Mouse (Mus musculus) embryonic facial prominence, embryonic 12.5 days (tissue): Measurements from ENCODE around the gene Ttc9b. TPM values are rescaled to one million over a fixed set of nuclear protein-coding genes. Genes with fewer than 3 reads are reported as not detected.

Source experiments
- ATAC-seq: fragments of 200-750 bp; cut with Nextera tagmentation; 2 replicates; pipeline ENCODE4 v1.8.0; 2017; ENCODE audit not compliant: insufficient number of reproducible peaks, insufficient read depth, low FRiP score, low TSS enrichment
- H3K27ac ChIP-seq: fragments of 300-500 bp; sonication (generic); 2 replicates; pipeline ENCODE4 v1.5.1; 2016; ENCODE audit warnings: mild to moderate bottlenecking
- H3K27me3 ChIP-seq: fragments of 300-500 bp; sonication (generic); 2 replicates; pipeline ENCODE4 v1.6.1; 2016; ENCODE audit warnings: mild to moderate bottlenecking, moderate library complexity
- H3K36me3 ChIP-seq: fragments of 300-500 bp; sonication (generic); 2 replicates; pipeline ENCODE4 v1.6.1; 2016; ENCODE audit warnings: mild to moderate bottlenecking
- H3K4me1 ChIP-seq: fragments of 300-500 bp; sonication (generic); 2 replicates; pipeline ENCODE4 v1.6.1; 2016
- H3K4me2 ChIP-seq: fragments of 300-500 bp; sonication (generic); replicated peaks from 2 replicates; pipeline ENCODE4 v1.6.1; 2016; ENCODE audit warnings: mild to moderate bottlenecking, moderate library complexity
- H3K4me3 ChIP-seq: fragments of 300-500 bp; sonication (generic); 2 replicates; pipeline ENCODE4 v1.5.1; 2016; ENCODE audit warnings: mild to moderate bottlenecking
- H3K9ac ChIP-seq: fragments of 300-500 bp; sonication (generic); 2 replicates; pipeline ENCODE4 v1.6.1; 2016; ENCODE audit warnings: mild to moderate bottlenecking, moderate library complexity
- H3K9me3 ChIP-seq: fragments of 300-500 bp; sonication (generic); 2 replicates; pipeline ENCODE4 v1.6.1; 2016; ENCODE audit warnings: mild to moderate bottlenecking, moderate library complexity
- WGBS: fragments of 180-500 bp; shearing (Covaris S2); methylation state at CpG from one replicate; pipeline ENCODE4 v1.1.7; 2016; 5-methylcytosine and 5-hydroxymethylcytosine counted together
- polyA plus RNA-seq: library from polyadenylated mRNA; unstranded; fragments of >200 nt; fragmentation: Nextera tagmentation; extraction: Ambion mirVana; gene quantifications from 2 replicates; pipeline ENCODE4 v1.2.1, GENCODE M21; 2016

Gene Ttc9b
- polyA plus RNA-seq = 2.5 and 3.6 TPM in 2 replicates

- Histone ChIP-seq H3K4me3 (peak within 1 kb of the TSS; percentile 34), H3K36me3 (peaks cover 25% of the 10 kb centered on the region; the same call in 1 of the 2 replicates), H3K9ac (no peak within 1 kb of the TSS), H3K4me1 (peaks cover 5% of the 10 kb centered on the region), H3K4me2 (peak within 1 kb of the TSS; percentile 60), H3K27me3 (peaks cover 67% of the 10 kb centered on the region), H3K27ac (no peak within 1 kb of the TSS), H3K9me3 (no peaks in the 10 kb centered on the region)
- WGBS = 2% methylated on average over 62 of the region's 62 CpGs
- ATAC-seq = no peak
Observed at GRCm38 (mm10) chr7:27653681-27654437, at the start of gene Ttc9b. Ttc9b (plus strand) TSS chr7:27653915.

GRCm38 (mm10) chr7:27604661-27605348, 48.9 kb upstream of the Ttc9b start:
- no peak overlapping the region for H3K4me3 ChIP-seq
- no peaks in the 10 kb centered on the region for H3K27me3 ChIP-seq
- whole genome bisulfite sequencing = 53% methylated on average over 5 of the region's 5 CpGs
- no peaks in the 10 kb centered on the region for H3K9me3 ChIP-seq
- no peak overlapping the region for H3K27ac ChIP-seq
- ATAC-seq = no peak
- peaks cover 36% of the 10 kb centered on the region for H3K4me1 ChIP-seq
- no peak overlapping the region for H3K9ac ChIP-seq
- H3K4me2 ChIP-seq = no peak overlapping the region
- peaks cover 17% of the 10 kb centered on the region for H3K36me3 ChIP-seq

- no peak overlapping the region for H3K4me2 ChIP-seq
- WGBS = 76% methylated on average over 9 of the region's 9 CpGs
- H3K4me1 ChIP-seq = peaks cover 32% of the 10 kb centered on the region
- ATAC-seq = no peak
- H3K36me3 ChIP-seq = peaks cover 26% of the 10 kb centered on the region
- H3K27ac ChIP-seq = no peak overlapping the region
- H3K9ac ChIP-seq = no peak overlapping the region; the same call in 1 of the 2 replicates
- H3K9me3 ChIP-seq = no peaks in the 10 kb centered on the region
- no peak overlapping the region for H3K4me3 ChIP-seq
- no peaks in the 10 kb centered on the region for H3K27me3 ChIP-seq
Observed at GRCm38 (mm10) chr7:27605499-27606285, 48.0 kb upstream of the Ttc9b start.

GRCm38 (mm10) chr7:27606481-27607254, 47.0 kb upstream of the Ttc9b start:
- peaks cover 25% of the 10 kb centered on the region for H3K4me1 ChIP-seq
- WGBS = 49% methylated on average over 10 of the region's 10 CpGs
- no peaks in the 10 kb centered on the region for H3K27me3 ChIP-seq
- no peak overlapping the region for H3K4me3 ChIP-seq
- H3K9ac ChIP-seq = no peak overlapping the region
- H3K4me2 ChIP-seq = no peak overlapping the region
- peaks cover 33% of the 10 kb centered on the region for H3K36me3 ChIP-seq
- no peaks in the 10 kb centered on the region for H3K9me3 ChIP-seq
- ATAC-seq = peak; percentile 47; the same call in 1 of the 2 replicates
- H3K27ac ChIP-seq = peak overlapping the region; percentile 25; the same call in 1 of the 2 replicates

GRCm38 (mm10) chr7:27607580-27607979, 46.1 kb upstream of the Ttc9b start:
- Histone ChIP-seq H3K9me3 (no peaks in the 10 kb centered on the region), H3K4me1 (peaks cover 21% of the 10 kb centered on the region), H3K27ac (no peak overlapping the region; the same call in 1 of the 2 replicates), H3K4me2 (no peak overlapping the region), H3K9ac (no peak overlapping the region), H3K36me3 (peaks cover 33% of the 10 kb centered on the region), H3K4me3 (no peak overlapping the region), H3K27me3 (no peaks in the 10 kb centered on the region)
- no peak for ATAC-seq
- WGBS = 68% methylated on average over 5 of the region's 5 CpGs

- ATAC-seq = no peak
- Histone ChIP-seq H3K9me3 (no peaks in the 10 kb centered on the region), H3K4me1 (peaks cover 21% of the 10 kb centered on the region), H3K4me3 (no peak overlapping the region), H3K9ac (no peak overlapping the region), H3K36me3 (peaks cover 33% of the 10 kb centered on the region), H3K27ac (no peak overlapping the region), H3K27me3 (no peaks in the 10 kb centered on the region), H3K4me2 (no peak overlapping the region)
- WGBS = 93% methylated on average over 3 of the region's 3 CpGs
Observed at GRCm38 (mm10) chr7:27608130-27608529, 45.6 kb upstream of the Ttc9b start.

- H3K27me3 ChIP-seq = no peaks in the 10 kb centered on the region
- no peak overlapping the region for H3K4me2 ChIP-seq
- WGBS = 96% methylated on average over 4 of the region's 4 CpGs
- peaks cover 33% of the 10 kb centered on the region for H3K36me3 ChIP-seq
- no peak overlapping the region for H3K9ac ChIP-seq
- H3K9me3 ChIP-seq = no peaks in the 10 kb centered on the region
- no peak for ATAC-seq
- H3K4me3 ChIP-seq = no peak overlapping the region
- peaks cover 21% of the 10 kb centered on the region for H3K4me1 ChIP-seq
- H3K27ac ChIP-seq = no peak overlapping the region
Observed at GRCm38 (mm10) chr7:27609285-27609684, 44.4 kb upstream of the Ttc9b start.

- Histone ChIP-seq H3K36me3 (peaks cover 33% of the 10 kb centered on the region), H3K4me2 (no peak overlapping the region), H3K27me3 (no peaks in the 10 kb centered on the region), H3K4me1 (peaks cover 18% of the 10 kb centered on the region), H3K27ac (no peak overlapping the region), H3K4me3 (no peak overlapping the region), H3K9me3 (no peaks in the 10 kb centered on the region), H3K9ac (no peak overlapping the region)
- 74% methylated on average over 2 of the region's 2 CpGs for WGBS
- ATAC-seq = no peak
Observed at GRCm38 (mm10) chr7:27609688-27610087, 44.0 kb upstream of the Ttc9b start.

- WGBS = 92% methylated on average over 3 of the region's 3 CpGs
- peaks cover 33% of the 10 kb centered on the region for H3K36me3 ChIP-seq
- no peaks in the 10 kb centered on the region for H3K9me3 ChIP-seq
- no peak overlapping the region for H3K4me2 ChIP-seq
- no peak for ATAC-seq
- H3K4me1 ChIP-seq = peaks cover 17% of the 10 kb centered on the region
- H3K27ac ChIP-seq = no peak overlapping the region
- H3K27me3 ChIP-seq = no peaks in the 10 kb centered on the region
- H3K9ac ChIP-seq = no peak overlapping the region
- H3K4me3 ChIP-seq = no peak overlapping the region
Observed at GRCm38 (mm10) chr7:27610370-27610769, 43.3 kb upstream of the Ttc9b start.

GRCm38 (mm10) chr7:27610871-27611270, 42.8 kb upstream of the Ttc9b start:
- ATAC-seq = no peak
- H3K27ac ChIP-seq = no peak overlapping the region
- H3K9me3 ChIP-seq = no peaks in the 10 kb centered on the region
- no peaks in the 10 kb centered on the region for H3K27me3 ChIP-seq
- H3K4me2 ChIP-seq = no peak overlapping the region
- no peak overlapping the region for H3K9ac ChIP-seq
- H3K4me1 ChIP-seq = peaks cover 12% of the 10 kb centered on the region; the same call in 1 of the 2 replicates
- H3K36me3 ChIP-seq = peaks cover 36% of the 10 kb centered on the region
- H3K4me3 ChIP-seq = no peak overlapping the region
- WGBS = 87% methylated on average over 5 of the region's 5 CpGs

- Histone ChIP-seq H3K9ac (no peak overlapping the region), H3K4me3 (no peak overlapping the region), H3K36me3 (peaks cover 55% of the 10 kb centered on the region), H3K4me1 (no peaks in the 10 kb centered on the region), H3K4me2 (no peak overlapping the region), H3K9me3 (no peaks in the 10 kb centered on the region), H3K27me3 (no peaks in the 10 kb centered on the region), H3K27ac (no peak overlapping the region)
- WGBS = 87% methylated on average over 4 of the region's 4 CpGs
- no peak for ATAC-seq
Observed at GRCm38 (mm10) chr7:27612940-27613339, 40.8 kb upstream of the Ttc9b start.
